Mouse (Mus musculus) cerebellum, postnatal 25 days (tissue): Measurements from ENCODE around the gene Fryl.
A peak's percentile ranks its signal among the peaks of the same experiment; 100 is the strongest.

Experiments used
- DNase-seq, 2 experiments: peaks; one replicate each; pipeline ENCODE4 v3.0.0; 2021; ENCODE audit warnings: mixed read lengths in 2 of 2

Gene Fryl

DNA sequence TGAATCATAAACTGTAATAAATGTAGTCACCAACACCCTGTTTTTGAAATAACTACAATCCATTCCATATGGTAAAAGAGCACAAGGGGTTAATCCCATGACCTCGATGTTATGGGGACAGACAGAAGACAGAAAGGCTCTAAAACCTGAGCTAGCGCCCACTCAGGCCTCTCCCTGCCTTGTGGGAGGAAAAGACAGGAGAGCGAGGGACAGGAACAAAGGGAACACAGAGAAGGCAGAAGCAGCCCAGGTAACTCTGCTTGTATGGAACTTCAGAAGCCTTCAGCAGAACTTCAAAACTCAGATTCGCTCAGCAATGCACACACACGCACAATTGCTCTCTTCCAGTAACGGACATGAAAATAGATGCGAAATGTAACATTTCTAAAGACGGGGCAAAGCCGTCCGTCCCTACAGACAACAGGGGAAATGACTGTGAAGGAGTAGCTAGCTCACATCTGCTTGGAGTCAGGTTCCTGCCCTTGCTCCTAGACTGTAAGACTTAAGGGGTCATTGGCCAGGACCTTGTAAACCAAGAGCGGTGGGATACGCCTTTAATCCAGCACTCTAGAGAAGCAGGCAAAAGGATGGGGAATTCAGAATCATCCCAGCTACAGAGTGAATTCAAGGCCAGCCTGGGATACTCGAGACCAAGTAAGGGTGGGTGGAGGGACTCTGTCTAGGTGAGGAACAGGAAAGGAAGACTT lies 63.4 kb downstream of the Fryl start:
- DNase-seq = no peak

DNA sequence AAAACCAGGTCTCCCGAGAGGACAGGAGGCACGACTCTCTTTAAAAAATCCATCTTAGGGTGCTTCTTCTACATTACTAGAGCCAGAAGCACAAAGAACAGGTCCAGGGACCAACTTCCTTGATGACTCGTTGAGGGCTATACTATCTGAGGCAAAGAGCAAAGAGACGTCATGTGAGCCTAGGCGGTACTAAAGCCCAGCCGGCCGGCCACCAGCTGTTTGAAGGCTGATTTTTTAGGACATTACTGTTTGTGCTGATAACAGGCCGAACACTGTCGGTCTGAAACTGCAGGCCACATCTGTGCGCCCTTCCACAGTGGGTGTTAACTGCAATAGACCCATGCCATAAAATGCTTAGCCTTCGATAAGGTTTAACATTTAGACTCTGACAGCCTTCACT lies 64.7 kb downstream of the Fryl start:
- DNase-seq = no peak

GRCm38 (mm10) chr5:73190164-73190563 lies 66.3 kb downstream of the Fryl start:
- no peak for DNase-seq

DNA sequence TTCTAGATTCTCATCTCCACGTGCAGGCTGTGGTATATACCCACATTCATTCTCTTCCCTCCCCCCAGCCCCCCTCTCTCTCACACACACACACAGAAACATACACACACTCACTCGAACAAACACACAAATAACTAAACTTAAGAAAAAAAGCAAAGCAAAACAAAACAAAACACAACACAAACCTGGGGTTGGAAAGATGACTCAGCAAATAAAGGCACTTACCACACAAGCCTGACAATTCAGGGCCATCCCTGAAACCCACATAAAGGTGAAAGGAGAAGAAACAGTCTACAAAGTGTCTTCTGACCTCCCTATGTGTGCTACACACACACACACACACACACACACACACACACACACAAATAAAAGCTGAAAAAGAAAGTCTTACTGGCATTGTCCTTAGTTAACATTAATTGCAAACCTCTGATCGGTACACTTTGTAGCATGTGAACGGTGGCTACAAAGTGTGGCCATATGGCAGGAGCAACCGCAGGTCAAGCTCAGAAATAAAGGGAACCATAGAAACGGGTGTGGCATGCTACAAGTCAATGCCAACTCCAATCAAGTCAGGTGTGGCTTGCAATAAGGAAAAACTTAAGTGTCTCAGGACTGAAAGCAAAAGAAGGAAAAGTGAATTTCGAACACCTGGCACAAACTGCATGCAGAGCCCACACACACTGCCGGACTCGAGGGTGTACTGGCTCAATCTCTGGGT lies 66.8 kb downstream of the Fryl start:
- DNase-seq = no peak

DNA sequence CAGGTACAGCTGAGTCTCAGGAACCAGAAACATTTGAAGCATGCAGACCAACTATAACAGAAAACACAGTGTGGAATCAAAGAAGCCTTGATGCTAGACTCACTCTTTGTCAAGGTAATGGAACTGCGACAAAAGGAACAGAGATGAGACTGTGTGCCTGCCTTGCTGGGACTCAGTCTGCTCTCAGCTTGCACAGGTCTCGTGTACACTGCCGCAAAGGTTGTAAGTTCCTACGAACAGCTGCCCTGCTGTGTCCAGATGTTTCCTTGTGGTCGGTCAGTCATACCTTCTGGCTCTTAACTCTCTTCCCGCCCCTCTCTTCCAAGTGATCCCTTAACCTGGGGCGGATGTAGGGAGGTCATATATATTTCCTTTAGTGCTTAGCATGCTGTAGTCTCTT lies 67.8 kb downstream of the Fryl start:
- DNase-seq = no peak

DNA sequence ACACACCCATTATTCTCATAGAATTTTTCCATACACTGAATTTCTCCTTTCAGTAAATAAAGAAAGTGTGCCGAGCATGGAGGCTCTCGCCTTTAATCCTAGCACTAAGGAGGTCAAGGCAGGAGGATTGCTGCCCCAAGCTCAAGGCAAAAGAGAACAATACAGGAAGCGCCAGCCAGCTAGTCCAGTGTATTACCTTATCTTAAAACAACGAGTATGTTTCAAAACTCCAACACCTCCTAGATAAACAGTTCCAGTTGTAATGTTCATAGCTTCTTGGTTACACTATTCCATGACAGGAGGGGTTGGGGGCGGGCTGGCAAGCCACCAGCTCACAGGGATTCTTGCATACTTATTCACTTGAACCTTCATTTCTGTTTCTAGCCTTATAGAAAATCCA lies 68.3 kb downstream of the Fryl start:
- DNase-seq = no peak

- DNase-seq = no peak
These were observed 69.5 kb downstream of the Fryl start for GRCm38 (mm10) chr5:73186912-73187311.

GRCm38 (mm10) chr5:73185424-73185823 lies 71.0 kb downstream of the Fryl start:
- DNase-seq = no peak

DNA sequence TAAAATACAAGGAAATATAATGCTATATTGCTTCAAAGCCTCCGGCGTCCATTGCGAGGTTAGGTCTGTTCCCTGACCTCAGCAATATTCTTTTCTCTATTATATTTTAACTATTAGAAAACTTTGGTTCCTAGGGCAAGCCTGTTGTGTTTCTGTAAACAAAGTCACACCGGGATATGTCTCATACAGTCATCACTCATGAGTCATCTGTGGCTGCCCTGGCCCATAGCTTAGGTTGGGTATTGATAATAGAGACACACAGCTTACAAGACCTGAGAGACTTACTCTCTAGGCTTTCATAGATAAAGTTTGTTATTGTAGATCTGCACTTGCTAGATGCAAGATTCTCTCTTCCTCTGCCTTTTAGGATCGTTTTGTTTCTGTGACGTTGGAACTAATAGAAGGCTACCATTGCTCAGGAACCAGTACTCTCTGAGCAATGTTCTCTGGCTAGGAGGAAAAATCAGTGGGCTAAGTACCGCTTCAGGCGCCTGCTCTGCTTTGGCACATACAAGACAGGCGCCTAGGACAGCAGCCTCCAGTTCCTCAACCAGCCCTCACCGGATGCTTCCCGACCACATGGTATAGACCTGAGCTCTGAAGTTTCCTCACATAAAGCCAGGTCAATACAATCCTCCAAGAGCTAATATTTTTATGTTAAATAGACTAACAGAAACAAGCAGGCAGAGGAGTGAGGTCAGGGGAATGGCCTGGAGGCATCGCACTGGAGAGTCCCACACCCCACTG lies 73.5 kb downstream of the Fryl start:
- no peak for DNase-seq

DNA sequence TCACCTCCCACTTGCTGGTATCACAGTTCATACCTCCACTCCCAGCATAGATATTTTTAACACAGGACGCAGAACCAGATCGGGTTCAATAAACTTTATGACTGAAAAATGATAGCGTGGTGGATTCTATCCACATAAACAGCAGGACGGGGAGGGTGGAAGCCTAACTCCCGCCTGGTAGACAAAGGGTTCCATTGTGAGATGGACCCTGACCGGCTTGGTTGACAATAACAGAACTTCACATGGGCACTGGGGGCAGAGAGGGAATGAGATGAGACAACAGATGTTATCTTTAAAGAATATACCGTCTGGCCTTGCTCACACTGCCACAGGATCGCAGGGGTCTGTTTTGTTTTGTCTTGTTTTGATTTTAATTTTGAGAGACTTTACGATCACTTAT lies 74.2 kb downstream of the Fryl start:
- no peak for DNase-seq

DNA sequence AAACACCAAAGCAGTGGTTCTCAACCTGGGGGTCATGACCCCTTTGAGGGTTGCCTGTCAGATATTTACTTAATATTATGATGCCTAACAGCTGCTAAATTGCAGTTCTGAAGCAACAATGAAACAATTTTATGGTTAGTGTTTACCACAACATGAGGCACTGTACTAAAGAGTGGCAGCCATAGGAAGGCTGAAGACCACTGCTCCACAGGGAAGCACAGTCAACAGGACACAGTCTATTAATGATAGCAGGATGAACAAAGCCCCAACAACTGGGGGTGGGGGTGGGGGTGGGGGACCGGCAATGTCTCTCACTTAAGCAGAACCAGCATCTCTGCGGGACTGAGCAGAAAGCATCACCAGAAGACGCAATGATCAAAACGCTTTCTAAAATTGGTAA lies 80.1 kb downstream of the Fryl start:
- no peak for DNase-seq

DNA sequence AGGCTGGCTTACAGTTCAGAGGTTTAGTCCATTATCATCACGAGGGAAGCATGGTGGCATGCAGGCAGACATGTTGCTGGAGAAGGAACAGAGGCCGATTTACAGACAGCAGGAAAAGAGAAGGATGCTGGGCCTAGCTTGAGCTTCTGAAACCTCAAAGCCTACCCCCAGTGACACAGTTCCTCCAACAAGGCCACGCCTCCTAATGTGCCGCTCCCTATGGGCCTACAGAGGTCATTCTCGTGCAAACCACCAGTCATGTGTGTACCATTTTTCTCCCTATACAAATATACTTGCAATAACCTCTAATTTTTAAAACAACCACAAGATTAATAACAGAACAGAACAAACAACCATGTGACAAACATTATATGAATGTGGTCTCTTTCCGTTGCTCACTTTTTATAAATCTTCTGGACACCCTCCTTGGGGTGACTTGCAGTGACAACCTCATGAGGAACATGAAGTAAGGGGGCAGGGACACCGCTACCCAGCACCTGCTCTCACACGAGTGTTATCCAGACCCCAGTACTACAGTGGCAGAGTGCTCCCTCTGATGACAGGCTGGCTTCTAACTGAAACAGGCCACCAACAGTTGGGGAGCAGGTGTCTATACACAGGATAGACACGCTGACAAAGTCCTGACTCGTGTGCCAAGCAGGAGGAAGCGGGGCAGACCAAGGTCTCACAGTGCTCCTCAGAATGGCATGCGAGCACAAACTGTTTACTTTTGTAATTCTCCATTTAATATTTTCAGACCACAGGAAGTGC lies 80.9 kb downstream of the Fryl start:
- no peak for DNase-seq

- DNase-seq = no peak
These were observed 84.4 kb downstream of the Fryl start for GRCm38 (mm10) chr5:73171876-73172480.

DNA sequence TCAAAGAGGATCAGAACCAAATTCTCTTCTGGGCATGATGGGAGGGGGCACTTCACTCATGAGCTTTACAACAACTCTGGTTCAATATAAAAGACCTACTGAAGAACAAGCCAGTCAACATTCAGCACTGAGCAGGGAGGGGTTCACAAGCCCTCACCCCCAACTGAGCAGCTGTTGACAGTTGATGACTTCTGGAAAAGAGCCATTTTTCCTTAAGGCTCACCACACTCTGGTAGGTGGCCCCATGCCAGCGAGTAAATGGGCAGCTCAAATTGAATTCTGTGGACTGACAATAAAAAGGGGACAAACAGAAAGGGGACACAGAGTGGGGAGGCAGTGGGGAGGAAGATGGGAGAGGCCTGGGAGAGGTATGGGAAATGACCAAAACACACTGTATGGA lies 85.2 kb downstream of the Fryl start:
- DNase-seq = no peak

DNA sequence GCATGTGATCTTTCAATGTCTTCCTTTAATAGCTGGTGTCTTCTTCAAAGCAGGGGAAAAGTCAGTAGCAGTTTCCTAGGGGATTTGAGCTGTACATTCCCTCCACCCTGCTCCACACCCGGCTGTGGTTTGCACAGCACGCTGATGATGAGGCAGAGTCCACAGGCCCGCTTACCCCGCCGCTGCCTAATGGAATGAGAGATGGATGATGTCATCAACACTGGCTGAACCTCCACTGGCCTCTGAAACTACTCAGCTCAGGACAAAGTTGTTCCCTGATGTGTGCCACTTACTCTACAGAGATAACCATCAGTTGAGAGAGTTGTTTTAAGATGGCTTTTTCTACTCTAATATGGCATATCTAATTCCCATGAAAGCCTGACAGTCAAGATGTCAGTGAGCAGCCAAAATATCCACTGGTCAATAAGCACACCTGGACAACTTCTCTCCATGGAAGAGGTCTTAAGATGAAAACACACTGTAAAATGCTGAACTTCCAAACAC lies 87.6 kb downstream of the Fryl start:
- no peak for DNase-seq

GRCm38 (mm10) chr5:73167976-73168768 lies 88.2 kb downstream of the Fryl start:
- DNase-seq = peak in 1 of 2 experiments; percentile 36

DNA sequence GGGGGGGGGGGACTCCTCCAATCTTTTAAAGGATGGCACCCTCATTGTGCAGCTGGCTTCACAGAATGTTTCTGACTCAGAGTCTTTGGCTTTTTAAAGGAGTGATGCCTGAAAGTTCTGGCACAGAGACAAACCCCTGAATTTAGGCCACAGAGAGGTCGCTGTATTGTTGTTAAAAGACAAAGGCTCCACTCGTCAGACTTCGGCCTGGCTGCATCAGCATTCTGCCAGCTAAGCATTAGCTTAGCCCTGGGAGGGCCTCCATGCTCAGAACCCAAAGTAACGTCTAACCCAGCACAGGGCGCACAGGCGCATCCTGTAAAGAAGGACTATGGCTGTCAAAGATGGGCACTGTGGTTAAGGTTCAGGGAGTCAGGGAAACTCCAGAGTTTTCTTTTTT lies 92.4 kb downstream of the Fryl start:
- no peak for DNase-seq

DNA sequence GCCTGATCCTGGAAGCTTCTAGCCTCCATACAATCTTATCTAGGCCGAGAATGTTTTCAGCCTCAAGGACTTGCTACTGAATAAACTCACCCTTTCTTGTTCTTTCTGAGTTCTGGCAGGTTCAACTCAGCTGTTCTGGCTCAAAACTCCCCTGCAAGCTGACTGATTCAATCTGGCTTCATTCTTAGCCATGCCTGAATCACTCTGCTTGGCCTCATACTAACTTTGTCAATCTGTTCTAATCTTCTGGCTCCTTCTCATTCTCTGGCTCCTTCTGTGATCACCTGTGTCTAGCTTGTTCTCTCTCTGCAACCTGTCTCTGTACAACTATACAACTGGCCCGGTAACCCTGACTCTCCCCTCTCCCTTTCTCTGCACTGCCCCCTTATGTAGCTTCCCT lies 93.9 kb downstream of the Fryl start:
- no peak for DNase-seq

- peak in 1 of 2 experiments; percentile 12 for DNase-seq
These were observed 96.0 kb downstream of the Fryl start for GRCm38 (mm10) chr5:73160440-73160839.

DNA sequence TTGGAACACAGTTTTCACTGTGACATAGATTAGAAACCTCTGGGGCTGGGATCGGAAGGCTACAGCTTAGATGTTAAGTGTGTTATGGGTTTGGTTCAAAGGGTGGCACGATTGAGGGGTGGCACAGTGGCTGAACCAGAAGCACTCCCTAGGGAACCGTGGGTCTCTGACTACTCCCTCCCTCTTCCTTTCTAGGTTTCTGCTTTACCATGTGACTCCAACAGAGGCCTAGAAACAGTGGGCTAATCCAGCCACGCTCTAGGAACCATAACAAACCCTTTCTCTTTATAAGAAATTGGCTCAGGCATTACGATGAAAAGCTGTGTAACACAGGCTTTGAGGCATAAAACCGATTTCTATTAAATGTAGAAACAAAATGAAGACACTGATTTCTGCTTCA lies 98.9 kb downstream of the Fryl start:
- DNase-seq = no peak

GRCm38 (mm10) chr5:73157009-73157408 lies 99.4 kb downstream of the Fryl start:
- no peak for DNase-seq
